Mouse (Mus musculus) CH12.LX (cell line): ENCODE data around the gene Smarcal1.

Source experiments
- CTCF ChIP-seq, 2 experiments: IDR thresholded peaks in 1 of 2; conservative IDR thresholded peaks in 1 of 2; 2 replicates each; pipeline ENCODE4 v1.5.1; 2011 to 2012; ENCODE audit warnings: low read depth in 2 of 2, low read length in 2 of 2, improper control_type of control experiment in 1 of 2, inconsistent platforms in 1 of 2, mild to moderate bottlenecking in 1 of 2, moderate library complexity in 1 of 2
- ELF1 ChIP-seq: IDR thresholded peaks from 2 replicates; pipeline ENCODE4 v1.6.1; 2014; ENCODE audit warnings: low read depth, mild to moderate bottlenecking, inconsistent platforms, low read length, improper control_type of control experiment
- EP300 ChIP-seq: IDR thresholded peaks from 2 replicates; pipeline ENCODE4 v1.6.1; 2011; ENCODE audit warnings: low read length, improper control_type of control experiment
- ETS1 ChIP-seq: conservative IDR thresholded peaks from 2 replicates; pipeline ENCODE4 v1.6.1; 2012; ENCODE audit warnings: low read depth, mild to moderate bottlenecking, inconsistent platforms, low read length, improper control_type of control experiment, moderate library complexity
- JUND ChIP-seq: conservative IDR thresholded peaks from 2 replicates; pipeline ENCODE4 v1.6.1; 2011; ENCODE audit warnings: low read depth, low read length, improper control_type of control experiment
- MYC ChIP-seq: IDR thresholded peaks from 2 replicates; pipeline ENCODE4 v1.6.1; 2011; ENCODE audit warnings: low read depth, mild to moderate bottlenecking, improper control_type of control experiment, low read length
- POLR2A ChIP-seq: IDR thresholded peaks from 2 replicates; pipeline ENCODE4 v1.6.1; 2011; ENCODE audit warnings: low read depth, mild to moderate bottlenecking, improper control_type of control experiment, low read length
- USF2 ChIP-seq: conservative IDR thresholded peaks from 2 replicates; pipeline ENCODE4 v1.6.1; 2011; ENCODE audit warnings: low read depth, low read length, improper control_type of control experiment

GRCm38 (mm10) chr1:72587532-72587931 lies 4.5 kb downstream of the Smarcal1 start:
- no peak for TF ChIP-seq POLR2A
- TF ChIP-seq EP300, result no peak
- no peak for TF ChIP-seq ETS1
- TF ChIP-seq CTCF (conservative IDR thresholded peaks at IDR 0.05 in 1 of 2, IDR thresholded peaks at IDR 0.05 in 1 of 2; ENCODE audit: low read depth in 2 of 2, low read length in 2 of 2), result no peak
- no peak for TF ChIP-seq JUND
- TF ChIP-seq ELF1, result no peak
- peak; percentile 51; the same call in 1 of the 2 replicates for TF ChIP-seq MYC
- TF ChIP-seq USF2, result no peak
